Mouse (Mus musculus) hindbrain, embryonic 12.5 days (tissue): ENCODE measurements around the gene Psapl1. TPM values are rescaled to one million over a fixed set of nuclear protein-coding genes. Genes with fewer than 3 reads are reported as not detected.
A peak's percentile ranks its signal among the peaks of the same experiment; 100 is the strongest.
"Not testable (repeated sequence)": the region's sequence is repeated elsewhere in the genome, so short reads cannot be mapped to it uniquely, and the experiment has no call there.

Experiments
- ATAC-seq: fragments of 200-750 bp; cut with Nextera tagmentation; 2 replicates; pipeline ENCODE4 v1.8.0; 2017; ENCODE audit warnings: moderate TSS enrichment; ENCODE audit not compliant: low FRiP score
- H3K27ac ChIP-seq: fragments of 300-500 bp; sonication (generic); 2 replicates; pipeline ENCODE4 v1.5.1; 2016; ENCODE audit warnings: mild to moderate bottlenecking
- H3K27me3 ChIP-seq: fragments of 300-500 bp; sonication (generic); 2 replicates; pipeline ENCODE4 v1.6.1; 2016; ENCODE audit warnings: mild to moderate bottlenecking
- H3K36me3 ChIP-seq: fragments of 300-500 bp; sonication (generic); 2 replicates; pipeline ENCODE4 v1.6.1; 2016; ENCODE audit warnings: mild to moderate bottlenecking
- H3K4me1 ChIP-seq: fragments of 300-500 bp; sonication (generic); 2 replicates; pipeline ENCODE4 v1.6.1; 2016
- H3K4me2 ChIP-seq: fragments of 300-500 bp; sonication (generic); replicated peaks from 2 replicates; pipeline ENCODE4 v1.6.1; 2016; ENCODE audit warnings: mild to moderate bottlenecking
- H3K4me3 ChIP-seq: fragments of 300-500 bp; sonication (generic); 2 replicates; pipeline ENCODE4 v1.5.1; 2016; ENCODE audit warnings: mild to moderate bottlenecking
- H3K9ac ChIP-seq: fragments of 300-500 bp; sonication (generic); 2 replicates; pipeline ENCODE4 v1.6.1; 2016; ENCODE audit warnings: mild to moderate bottlenecking, moderate library complexity
- H3K9me3 ChIP-seq: fragments of 300-500 bp; sonication (generic); replicated peaks from 2 replicates; pipeline ENCODE4 v1.6.1; 2016; ENCODE audit warnings: mild to moderate bottlenecking
- WGBS: fragments of 180-500 bp; shearing (Covaris S2); methylation state at CpG from one replicate; pipeline ENCODE4 v1.1.7; 2016; 5-methylcytosine and 5-hydroxymethylcytosine counted together
- polyA plus RNA-seq: library from polyadenylated mRNA; unstranded; fragments of >200 nt; fragmentation: Nextera tagmentation; extraction: Ambion mirVana; gene quantifications from 2 replicates; pipeline ENCODE4 v1.2.1, GENCODE M21; 2016

Psapl1 gene
- polyA plus RNA-seq, 1 experiment from 2014 or later, result 0.08 TPM

DNA sequence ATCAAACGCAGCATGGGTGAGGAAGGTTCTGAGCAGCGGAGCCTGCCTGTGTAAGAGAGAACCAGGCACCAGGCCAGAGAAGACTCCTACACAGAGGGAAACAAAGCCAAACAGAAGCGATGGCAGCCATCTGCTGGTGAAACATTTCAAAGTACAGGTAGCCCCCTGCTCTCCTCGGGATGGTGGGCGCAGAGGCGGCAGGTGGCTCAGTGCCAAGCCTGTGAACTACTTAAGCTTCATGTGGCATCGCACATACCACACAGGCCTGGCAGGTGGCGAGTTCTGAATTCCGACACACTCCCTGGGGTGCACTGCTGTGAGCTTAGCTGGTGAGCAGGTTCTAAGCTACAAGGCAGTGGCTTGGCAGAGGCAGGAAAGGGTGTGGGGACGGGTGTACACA lies 9.5 kb downstream of the Psapl1 start:
- H3K4me3 ChIP-seq, result no peak overlapping the region
- H3K27me3 ChIP-seq, result no peaks in the 10 kb centered on the region
- no peak overlapping the region for H3K27ac ChIP-seq
- H3K36me3 ChIP-seq, result no peaks in the 10 kb centered on the region
- H3K9me3 ChIP-seq, result peaks cover 13% of the 10 kb centered on the region
- H3K4me2 ChIP-seq, result no peak overlapping the region
- ATAC-seq, result no peak
- no peak overlapping the region for H3K9ac ChIP-seq
- H3K4me1 ChIP-seq, result peaks cover 6% of the 10 kb centered on the region; the same call in 1 of the 2 replicates
- WGBS, result 88% methylated on average over 10 of the region's 10 CpGs

DNA sequence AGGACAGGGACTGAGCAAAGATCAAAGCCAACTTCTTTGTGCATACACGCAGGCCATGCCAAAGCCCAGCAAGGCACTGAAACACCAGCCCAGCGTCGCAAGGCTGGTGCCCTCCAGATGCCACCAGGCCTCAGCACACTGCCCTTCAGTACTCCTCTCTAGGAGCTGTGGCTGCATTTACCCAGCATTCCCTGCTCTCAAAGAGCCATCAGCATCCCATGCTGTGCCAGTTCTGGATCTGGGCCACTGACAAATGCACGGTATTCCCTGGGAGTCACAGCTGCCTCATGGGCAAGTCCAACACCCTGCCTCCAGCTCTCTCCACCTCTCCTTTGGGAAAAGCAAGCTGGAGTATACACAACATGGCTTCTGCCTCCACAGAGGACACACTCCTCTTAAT lies 16.3 kb downstream of the Psapl1 start:
- H3K27ac ChIP-seq, result no peak overlapping the region
- H3K4me2 ChIP-seq, result no peak overlapping the region
- no peak overlapping the region for H3K9ac ChIP-seq
- WGBS, result 73% methylated on average over 4 of the region's 4 CpGs
- 0 out of 2 replicates have a peak, but pooled peaks cover 6% of the 10 kb centered on the region for H3K9me3 ChIP-seq
- H3K4me1 ChIP-seq, result peaks cover 23% of the 10 kb centered on the region
- peaks cover under 1% of the 10 kb centered on the region; the same call in 1 of the 2 replicates for H3K27me3 ChIP-seq
- no peak overlapping the region for H3K4me3 ChIP-seq
- ATAC-seq, result no peak
- no peaks in the 10 kb centered on the region for H3K36me3 ChIP-seq

DNA sequence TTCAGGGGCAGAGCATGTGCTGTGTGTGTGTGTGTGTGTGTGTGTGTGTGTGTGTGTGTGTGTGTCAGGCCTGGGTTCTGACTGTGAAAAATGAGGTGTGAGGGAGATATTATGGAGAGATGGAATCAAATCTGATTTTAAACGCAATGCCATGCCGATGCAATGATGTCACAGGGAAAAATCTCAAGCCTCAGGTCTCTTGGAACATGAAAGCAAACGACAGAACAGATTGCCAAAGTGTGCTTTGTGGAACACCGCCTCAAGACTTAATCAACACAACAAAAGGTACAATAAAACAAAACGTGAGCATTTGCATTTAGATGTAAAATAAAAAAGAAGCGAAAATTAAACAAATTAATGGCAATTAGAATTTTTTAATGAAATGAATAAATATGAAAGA lies 16.8 kb downstream of the Psapl1 start:
- no peak for ATAC-seq
- Histone ChIP-seq H3K9me3 (0 out of 2 replicates have a peak, but pooled peaks cover 6% of the 10 kb centered on the region), H3K27ac (no peak overlapping the region), H3K4me3 (no peak overlapping the region), H3K4me1 (peaks cover 28% of the 10 kb centered on the region), H3K4me2 (no peak overlapping the region), H3K27me3 (peaks cover 3% of the 10 kb centered on the region; the same call in 1 of the 2 replicates), H3K9ac (no peak overlapping the region), H3K36me3 (no peaks in the 10 kb centered on the region)
- 55% methylated on average over 6 of the region's 6 CpGs for WGBS

DNA sequence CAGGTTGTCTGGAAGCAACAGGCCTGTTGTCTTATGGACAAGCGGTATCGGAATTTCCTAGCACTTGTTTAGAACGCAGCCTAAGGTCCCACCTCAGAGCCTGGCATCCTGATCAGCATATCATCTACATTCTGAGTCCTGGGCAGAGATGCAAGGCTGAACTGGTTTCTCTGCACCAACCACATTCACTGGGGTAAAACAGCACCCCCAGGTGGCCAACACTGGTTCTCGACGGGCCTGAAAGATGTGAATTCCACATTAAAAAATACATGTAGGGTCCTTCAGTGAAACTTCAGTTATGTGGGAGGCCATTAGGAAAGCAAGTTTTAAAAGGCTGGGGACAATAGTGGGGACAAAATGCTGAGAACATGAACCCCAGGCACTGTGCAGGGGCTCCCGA lies 20.0 kb downstream of the Psapl1 start:
- H3K9me3 ChIP-seq, result no peaks in the 10 kb centered on the region
- peaks cover 54% of the 10 kb centered on the region for H3K4me1 ChIP-seq
- WGBS, result 63% methylated on average over 6 of the region's 6 CpGs
- peaks cover 3% of the 10 kb centered on the region; the same call in 1 of the 2 replicates for H3K27me3 ChIP-seq
- H3K27ac ChIP-seq, result no peak overlapping the region
- H3K4me2 ChIP-seq, result no peak overlapping the region
- no peaks in the 10 kb centered on the region for H3K36me3 ChIP-seq
- H3K9ac ChIP-seq, result no peak overlapping the region
- no peak overlapping the region for H3K4me3 ChIP-seq
- 0 out of 2 replicates have a peak, but pooled peaks have one; percentile 14 for ATAC-seq

- H3K27ac ChIP-seq, result 0 out of 2 replicates have a peak overlapping the region, but pooled peaks have one; percentile 7
- peaks cover 69% of the 10 kb centered on the region for H3K4me1 ChIP-seq
- no peak overlapping the region for H3K9ac ChIP-seq
- WGBS, result 61% methylated on average over 7 of the region's 7 CpGs
- no peak overlapping the region for H3K4me2 ChIP-seq
- peaks cover 3% of the 10 kb centered on the region; the same call in 1 of the 2 replicates for H3K27me3 ChIP-seq
- no peaks in the 10 kb centered on the region for H3K9me3 ChIP-seq
- H3K4me3 ChIP-seq, result no peak overlapping the region
- no peaks in the 10 kb centered on the region for H3K36me3 ChIP-seq
- ATAC-seq, result no peak
Measured at GRCm38 (mm10) chr5:36225855-36226254, 22.0 kb downstream of the Psapl1 start.

DNA sequence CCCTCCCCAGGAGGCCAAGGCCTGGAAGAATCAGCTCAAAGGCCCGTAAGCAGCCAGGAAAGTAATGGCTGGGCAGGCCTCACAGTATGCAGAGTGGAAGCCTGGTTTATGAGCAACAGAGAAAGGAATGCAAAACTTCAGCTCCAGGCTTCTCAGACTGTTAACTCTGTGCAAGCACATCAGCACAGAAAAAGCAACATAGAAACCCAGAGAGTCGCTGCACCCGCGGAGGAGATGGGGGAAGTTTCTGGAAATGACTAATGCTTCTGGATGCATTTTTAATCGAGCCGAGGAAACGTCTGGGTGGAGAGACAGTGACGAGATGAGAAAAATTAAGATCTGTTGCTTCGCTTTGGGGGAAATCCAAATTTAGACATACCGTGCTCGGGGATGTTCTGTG lies 22.5 kb downstream of the Psapl1 start:
- H3K4me3 ChIP-seq, result no peak overlapping the region
- WGBS, result 71% methylated on average over 11 of the region's 11 CpGs
- H3K4me1 ChIP-seq, result peaks cover 69% of the 10 kb centered on the region
- no peaks in the 10 kb centered on the region for H3K9me3 ChIP-seq
- ATAC-seq, result no peak
- no peak overlapping the region for H3K27ac ChIP-seq
- no peak overlapping the region for H3K9ac ChIP-seq
- no peak overlapping the region for H3K4me2 ChIP-seq
- H3K27me3 ChIP-seq, result peaks cover 3% of the 10 kb centered on the region; the same call in 1 of the 2 replicates
- no peaks in the 10 kb centered on the region for H3K36me3 ChIP-seq

DNA sequence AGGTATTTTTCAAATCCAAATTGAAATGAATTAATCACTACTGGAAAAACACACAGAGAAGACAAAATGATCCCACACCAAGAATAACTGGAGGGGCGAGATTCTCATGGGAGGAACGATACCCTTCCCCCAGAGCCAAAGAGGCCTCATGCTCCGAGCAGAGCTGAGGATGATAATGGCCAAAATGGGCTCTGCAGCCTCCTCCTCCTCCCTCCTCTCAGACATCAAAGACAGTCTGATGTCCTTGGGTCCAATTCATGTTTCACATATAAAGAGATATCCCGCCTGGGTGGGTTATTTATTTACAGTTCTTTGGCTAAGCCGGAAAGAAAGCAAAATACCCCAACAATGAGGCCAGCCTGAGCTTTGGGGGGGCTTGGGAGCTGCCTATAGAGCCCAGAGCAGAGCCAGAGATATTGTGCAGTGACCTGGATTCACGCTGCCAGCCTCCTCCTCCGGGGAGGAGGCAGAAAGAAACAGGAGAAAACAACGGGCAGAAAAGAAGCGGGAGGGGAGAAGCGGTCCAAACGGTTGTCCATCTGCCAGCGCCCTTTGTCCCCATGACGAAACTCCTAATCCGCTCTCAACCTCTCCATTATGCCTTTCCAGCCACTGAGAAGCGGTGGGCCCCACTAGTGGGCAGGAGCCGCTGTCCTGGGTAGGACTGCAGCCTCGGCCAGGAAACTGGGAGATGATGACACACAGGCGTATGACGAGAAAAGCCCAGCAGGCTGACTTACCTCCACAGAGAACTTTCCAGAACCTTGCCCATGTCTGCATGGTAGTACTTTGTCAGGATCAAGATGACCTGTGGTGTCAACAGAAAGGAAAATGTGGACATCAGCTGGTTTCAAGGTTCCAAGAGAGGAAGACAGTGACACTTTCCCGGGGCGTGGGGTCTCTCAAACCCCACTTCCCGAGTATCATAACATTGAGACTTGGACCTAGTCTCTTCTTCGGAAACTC lies 24.9 kb downstream of the Psapl1 start:
- H3K36me3 ChIP-seq, result no peaks in the 10 kb centered on the region
- ATAC-seq, result no peak
- peaks cover 62% of the 10 kb centered on the region for H3K4me1 ChIP-seq
- H3K27me3 ChIP-seq, result peaks cover 3% of the 10 kb centered on the region; the same call in 1 of the 2 replicates
- no peaks in the 10 kb centered on the region for H3K9me3 ChIP-seq
- no peak overlapping the region for H3K9ac ChIP-seq
- 0 out of 2 replicates have a peak overlapping the region, but pooled peaks have one; percentile 18 for H3K27ac ChIP-seq
- H3K4me2 ChIP-seq, result no peak overlapping the region
- H3K4me3 ChIP-seq, result no peak overlapping the region
- WGBS, result 41% methylated on average over 23 of the region's 23 CpGs

DNA sequence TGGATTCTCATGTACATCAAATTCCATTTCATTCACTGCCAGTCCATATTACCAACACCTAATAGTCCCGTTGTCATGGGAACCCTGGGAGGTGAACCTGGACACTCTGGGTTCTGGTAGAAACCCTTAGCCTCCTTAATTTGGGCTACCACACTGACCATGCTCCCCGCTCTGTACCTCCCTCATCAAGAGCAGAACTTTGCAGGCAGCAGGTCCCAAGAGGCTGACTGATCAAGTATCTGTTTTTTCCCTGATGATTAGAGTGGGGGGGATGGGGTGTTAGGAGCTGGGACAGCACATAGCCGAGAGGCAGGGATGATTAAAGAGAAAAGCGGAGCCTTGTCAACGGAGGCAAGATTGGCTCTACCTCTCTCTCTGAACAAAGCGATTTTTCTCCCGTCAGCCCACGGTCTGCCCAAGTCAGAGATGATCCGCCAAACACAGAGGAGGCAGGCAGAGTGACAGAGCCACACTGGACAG lies 26.5 kb downstream of the Psapl1 start:
- Histone ChIP-seq H3K9ac (no peak overlapping the region), H3K4me3 (no peak overlapping the region), H3K36me3 (no peaks in the 10 kb centered on the region), H3K27ac (peak overlapping the region; percentile 76), H3K9me3 (no peaks in the 10 kb centered on the region), H3K4me1 (peaks cover 54% of the 10 kb centered on the region), H3K27me3 (peaks cover under 1% of the 10 kb centered on the region; the same call in 1 of the 2 replicates), H3K4me2 (peak overlapping the region; percentile 15; the same call in 1 of the 2 replicates)
- 49% methylated on average over 9 of the region's 9 CpGs for WGBS
- peak; percentile 68 for ATAC-seq

DNA sequence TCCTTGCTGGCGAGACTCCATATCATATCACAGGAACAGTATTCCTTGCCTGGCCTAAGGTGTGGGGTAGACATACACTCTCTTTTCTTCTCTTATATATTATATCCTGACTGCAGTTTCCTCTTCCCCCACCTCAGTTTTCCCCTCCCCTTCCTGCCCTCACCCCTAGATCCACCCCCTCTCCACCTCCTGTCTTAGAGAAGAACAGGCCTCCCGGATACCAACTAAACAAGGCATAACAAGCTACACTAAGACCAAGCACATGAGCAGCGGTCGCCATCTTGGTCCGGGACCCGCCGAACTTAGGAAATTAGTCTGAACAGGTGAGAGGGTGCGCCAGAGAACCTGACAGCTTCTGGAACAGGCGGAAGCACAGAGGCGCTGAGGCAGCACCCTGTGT lies 33.7 kb downstream of the Psapl1 start:
- H3K9ac ChIP-seq, ATAC-seq, H3K36me3 ChIP-seq, H3K4me2 ChIP-seq, H3K27me3 ChIP-seq, H3K4me3 ChIP-seq, H3K9me3 ChIP-seq, H3K4me1 ChIP-seq, H3K27ac ChIP-seq: not testable (repeated sequence)
- WGBS, result 96% methylated on average over 8 of the region's 10 CpGs

- Histone ChIP-seq H3K27ac (no peak overlapping the region), H3K4me3 (no peak overlapping the region), H3K9me3 (no peaks in the 10 kb centered on the region), H3K36me3 (no peaks in the 10 kb centered on the region), H3K4me1 (peaks cover 4% of the 10 kb centered on the region; the same call in 1 of the 2 replicates), H3K4me2 (no peak overlapping the region), H3K27me3 (no peaks in the 10 kb centered on the region), H3K9ac (no peak overlapping the region)
- WGBS, result 90% methylated on average over 3 of the region's 3 CpGs
- no peak for ATAC-seq
Measured at GRCm38 (mm10) chr5:36248022-36248421, 44.2 kb downstream of the Psapl1 start.

DNA sequence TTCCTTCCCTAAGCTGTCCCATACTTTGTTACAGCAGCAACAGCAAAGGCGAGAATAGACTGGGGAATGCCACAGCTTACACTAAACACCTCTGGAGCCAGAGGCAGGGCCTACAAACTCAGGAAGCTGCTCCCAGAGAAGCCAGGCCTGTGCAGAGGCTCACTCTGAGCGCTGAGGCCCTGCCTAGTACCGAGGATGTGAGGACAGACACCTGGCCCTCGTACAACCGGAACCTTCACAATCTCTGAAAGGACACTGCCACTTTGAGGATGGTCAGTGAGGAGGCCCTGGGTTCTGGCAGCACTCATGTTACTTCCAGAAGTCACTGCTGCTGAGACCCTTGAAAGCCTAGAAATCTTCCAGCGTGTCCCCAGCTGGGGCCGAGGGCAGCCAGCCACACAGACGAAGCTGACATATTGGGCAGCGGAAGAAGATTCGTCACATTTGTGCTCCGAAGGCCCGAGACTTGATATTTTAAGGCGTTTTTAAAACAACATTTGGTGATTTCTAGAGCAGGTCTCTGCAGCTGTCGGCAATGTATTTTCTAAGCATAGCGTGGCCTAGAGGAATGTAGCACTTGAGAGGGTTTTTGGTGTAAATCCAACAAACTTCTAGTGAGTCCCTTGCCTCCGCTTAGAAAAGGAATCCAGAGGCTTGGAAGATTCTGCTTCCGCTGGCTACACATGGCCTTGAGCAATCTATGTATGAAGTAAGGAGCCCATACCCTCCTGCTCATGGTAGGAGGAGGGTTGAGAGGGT lies 49.1 kb downstream of the Psapl1 start:
- Histone ChIP-seq H3K27me3 (no peaks in the 10 kb centered on the region), H3K9me3 (no peaks in the 10 kb centered on the region), H3K4me3 (no peak overlapping the region), H3K36me3 (no peaks in the 10 kb centered on the region), H3K4me2 (no peak overlapping the region), H3K9ac (no peak overlapping the region), H3K4me1 (peaks cover 21% of the 10 kb centered on the region), H3K27ac (no peak overlapping the region)
- WGBS, result 89% methylated on average over 17 of the region's 17 CpGs
- no peak for ATAC-seq
